Mouse (Mus musculus): ENCODE measurements around the gene Snrpc. TPM values are rescaled to one million over a fixed set of nuclear protein-coding genes. Genes with fewer than 3 reads are reported as not detected.

Gene Snrpc
- polyA plus RNA-seq, 1 experiment, result 318 TPM

DNA sequence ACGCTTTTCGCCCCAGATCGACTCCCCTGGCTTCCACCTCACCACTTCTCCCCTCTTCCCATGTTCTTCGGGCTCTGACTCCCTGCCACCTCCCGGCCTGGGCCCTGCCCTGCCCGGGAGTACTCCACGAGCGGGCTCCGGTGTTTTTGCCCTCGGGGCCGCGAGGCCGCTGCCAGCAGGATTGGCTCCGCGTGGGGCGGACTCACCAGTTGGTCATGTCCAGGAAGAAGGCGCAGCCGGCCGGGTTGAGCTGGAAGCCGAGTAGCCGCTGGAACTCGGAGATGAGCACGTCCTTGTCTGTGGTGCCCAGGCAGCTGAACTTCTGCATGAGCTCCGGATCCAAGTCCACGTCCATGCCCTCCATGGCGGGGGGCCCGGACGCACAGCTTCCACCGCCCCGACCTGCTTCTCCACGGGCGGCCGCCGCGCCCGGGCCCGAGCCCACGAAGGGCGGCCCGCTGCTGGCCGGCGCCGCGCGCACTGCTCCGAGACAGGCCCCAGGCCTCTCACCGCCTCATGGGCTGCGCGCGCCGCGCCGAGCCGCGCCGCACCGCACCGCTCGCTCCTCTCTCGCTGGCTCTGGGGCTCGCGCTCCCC, 17.9 kb upstream of the Snrpc start:
- peaks cover 53% of the 10 kb centered on the region for H3K79me2 ChIP-seq (ENCODE audit: control insufficient read depth, insufficient read depth)
- H3K36me3 ChIP-seq (ENCODE audit: control insufficient read depth, insufficient read depth), result no peaks in the 10 kb centered on the region
- no peak for TF ChIP-seq MYOG (IDR thresholded peaks at IDR 0.05; ENCODE audit: control insufficient read depth, extremely low read depth, insufficient read length)
- no peak for TF ChIP-seq FOSL1 (IDR thresholded peaks at IDR 0.05; ENCODE audit: insufficient read depth, low read length, poor library complexity, severe bottlenecking)
- TF ChIP-seq CTCF (IDR thresholded peaks at IDR 0.05; ENCODE audit: control insufficient read depth, insufficient read depth, insufficient read length), result no peak
- no peak for TF ChIP-seq MYOD1 (IDR thresholded peaks at IDR 0.05; ENCODE audit: control insufficient read depth, insufficient read length, low read depth)
- TF ChIP-seq MAX (IDR thresholded peaks at IDR 0.05), result no peak
- no peak for TF ChIP-seq USF1 (IDR thresholded peaks at IDR 0.05; ENCODE audit: low read depth)
- no peak for TF ChIP-seq CEBPB (IDR thresholded peaks at IDR 0.05; ENCODE audit: low read depth)
- no peaks in the 10 kb centered on the region for H3K27me3 ChIP-seq (ENCODE audit: control insufficient read depth, insufficient read depth, insufficient read length)
- peak overlapping the region; percentile 89 for H3K4me3 ChIP-seq (ENCODE audit: insufficient read depth, poor library complexity, severe bottlenecking)
- peaks cover 49% of the 10 kb centered on the region for H3K79me3 ChIP-seq (ENCODE audit: low read depth)
- peak overlapping the region; percentile 100 for H3ac ChIP-seq (ENCODE audit: control insufficient read depth, insufficient read length, low read depth)

DNA sequence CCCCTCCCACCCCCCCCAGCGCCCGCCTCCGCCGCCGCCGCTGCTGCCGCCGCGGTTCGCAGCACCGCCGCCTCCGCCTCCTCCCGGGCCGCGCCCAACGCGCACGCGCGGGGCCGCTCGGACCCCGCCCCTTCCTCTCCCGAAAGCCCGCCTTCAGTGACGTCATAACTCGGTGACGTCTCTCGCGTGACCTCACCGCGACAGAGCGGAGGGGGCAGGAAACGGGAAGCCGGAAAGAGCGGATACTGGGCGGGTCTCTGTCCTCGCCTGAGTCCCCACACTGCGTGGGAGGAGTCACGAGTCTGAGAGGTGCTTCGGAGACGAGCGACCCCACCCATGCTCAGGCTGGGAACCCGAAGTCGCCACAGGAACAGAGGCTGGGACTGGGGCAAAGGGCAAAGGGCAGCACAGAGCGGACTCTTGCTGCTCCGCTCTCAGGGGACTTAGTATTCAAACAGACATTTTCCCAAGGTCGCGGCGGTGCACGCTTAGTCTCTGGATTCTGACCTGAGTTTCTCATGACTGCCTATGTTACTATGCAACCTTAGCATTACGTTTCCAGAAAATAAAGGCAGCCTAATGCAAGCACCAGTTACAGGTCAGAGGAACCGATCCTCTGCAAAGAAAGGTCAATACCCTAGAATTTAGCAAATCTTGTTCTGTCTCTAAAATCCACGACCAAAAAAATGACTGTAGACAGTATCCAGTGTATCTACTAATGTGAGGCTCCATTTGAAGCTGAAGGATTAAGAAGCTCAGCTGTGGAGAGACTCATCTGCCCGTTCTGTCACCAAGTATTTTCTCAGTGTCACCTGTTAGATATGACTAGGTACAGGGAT, 17.2 kb upstream of the Snrpc start, which contains the start of gene D17Wsu92e:
D17Wsu92e (minus strand) TSS at position 81 of the 839 bp plus-strand sequence.
- H3K4me3 ChIP-seq (ENCODE audit: insufficient read depth, poor library complexity, severe bottlenecking), result peak within 1 kb of the TSS; percentile 89
- H3K79me2 ChIP-seq (ENCODE audit: control insufficient read depth, insufficient read depth), result peaks cover 46% of the 10 kb centered on the region
- peaks cover 42% of the 10 kb centered on the region for H3K79me3 ChIP-seq (ENCODE audit: low read depth)
- H3K27me3 ChIP-seq (ENCODE audit: control insufficient read depth, insufficient read depth, insufficient read length), result no peaks in the 10 kb centered on the region
- no peaks in the 10 kb centered on the region for H3K36me3 ChIP-seq (ENCODE audit: control insufficient read depth, insufficient read depth)
- TF ChIP-seq FOSL1 (IDR thresholded peaks at IDR 0.05; ENCODE audit: insufficient read depth, low read length, poor library complexity, severe bottlenecking) (no peak), MAX (IDR thresholded peaks at IDR 0.05) (no peak), CEBPB (IDR thresholded peaks at IDR 0.05; ENCODE audit: low read depth) (no peak), USF1 (IDR thresholded peaks at IDR 0.05; ENCODE audit: low read depth) (no peak), MYOG (IDR thresholded peaks at IDR 0.05; ENCODE audit: control insufficient read depth, extremely low read depth, insufficient read length) (no peak), MYOD1 (IDR thresholded peaks at IDR 0.05; ENCODE audit: control insufficient read depth, insufficient read length, low read depth) (no peak), CTCF (IDR thresholded peaks at IDR 0.05; ENCODE audit: control insufficient read depth, insufficient read depth, insufficient read length) (no peak)
- peak within 1 kb of the TSS; percentile 100 for H3ac ChIP-seq (ENCODE audit: control insufficient read depth, insufficient read length, low read depth)

DNA sequence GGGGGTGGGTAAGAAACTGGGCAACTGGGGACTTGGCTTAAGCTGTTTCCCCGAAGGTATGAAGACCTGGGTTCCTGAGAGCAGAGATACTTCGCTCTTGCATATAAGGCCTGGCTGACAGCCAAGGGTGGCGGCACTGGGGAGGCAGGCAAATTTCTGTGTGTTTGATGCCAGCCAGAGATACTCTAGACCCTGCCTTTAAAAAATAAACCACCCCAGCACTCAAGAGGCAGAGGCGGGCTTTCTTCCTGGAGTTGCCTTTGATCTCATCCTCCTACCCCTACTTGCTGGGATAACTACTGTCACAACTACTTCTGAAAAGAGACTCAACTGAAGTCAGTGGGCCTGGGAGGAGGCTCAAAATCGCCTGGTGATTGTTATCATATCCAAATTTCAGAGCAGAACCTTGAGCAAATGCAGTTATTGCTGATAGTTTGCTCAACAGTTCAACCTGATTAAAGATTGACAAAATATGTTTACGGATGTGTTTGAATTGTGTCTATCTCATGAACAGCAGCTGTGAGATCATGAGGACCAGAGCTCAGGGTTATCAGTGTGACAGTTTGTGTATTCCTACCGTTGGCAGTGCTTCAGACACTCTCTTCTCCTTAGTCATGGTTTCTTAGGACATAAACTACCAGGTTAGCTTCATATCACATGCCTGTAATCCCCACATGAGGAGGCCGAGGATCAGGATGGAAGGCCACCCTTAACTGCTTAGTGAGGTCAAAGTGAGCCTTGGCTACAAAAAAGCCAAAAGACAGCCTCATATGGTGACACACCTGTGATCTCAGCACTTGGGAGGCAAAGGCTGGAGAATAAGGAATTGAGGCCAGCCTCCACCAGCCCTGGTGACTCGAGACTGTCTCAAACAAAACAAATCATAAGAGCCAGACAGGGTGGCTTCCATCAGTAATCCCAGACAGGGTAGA, 16.3 kb upstream of the Snrpc start:
- TF ChIP-seq MYOG (IDR thresholded peaks at IDR 0.05; ENCODE audit: control insufficient read depth, extremely low read depth, insufficient read length), result no peak
- no peak for TF ChIP-seq MYOD1 (IDR thresholded peaks at IDR 0.05; ENCODE audit: control insufficient read depth, insufficient read length, low read depth)
- TF ChIP-seq MAX (IDR thresholded peaks at IDR 0.05), result no peak
- TF ChIP-seq CEBPB (IDR thresholded peaks at IDR 0.05; ENCODE audit: low read depth), result no peak
- no peak overlapping the region for H3K4me3 ChIP-seq (ENCODE audit: insufficient read depth, poor library complexity, severe bottlenecking)
- H3K79me2 ChIP-seq (ENCODE audit: control insufficient read depth, insufficient read depth), result peaks cover 37% of the 10 kb centered on the region
- H3K36me3 ChIP-seq (ENCODE audit: control insufficient read depth, insufficient read depth), result no peaks in the 10 kb centered on the region
- no peak overlapping the region for H3ac ChIP-seq (ENCODE audit: control insufficient read depth, insufficient read length, low read depth)
- H3K27me3 ChIP-seq (ENCODE audit: control insufficient read depth, insufficient read depth, insufficient read length), result no peaks in the 10 kb centered on the region
- H3K79me3 ChIP-seq (ENCODE audit: low read depth), result peaks cover 36% of the 10 kb centered on the region

DNA sequence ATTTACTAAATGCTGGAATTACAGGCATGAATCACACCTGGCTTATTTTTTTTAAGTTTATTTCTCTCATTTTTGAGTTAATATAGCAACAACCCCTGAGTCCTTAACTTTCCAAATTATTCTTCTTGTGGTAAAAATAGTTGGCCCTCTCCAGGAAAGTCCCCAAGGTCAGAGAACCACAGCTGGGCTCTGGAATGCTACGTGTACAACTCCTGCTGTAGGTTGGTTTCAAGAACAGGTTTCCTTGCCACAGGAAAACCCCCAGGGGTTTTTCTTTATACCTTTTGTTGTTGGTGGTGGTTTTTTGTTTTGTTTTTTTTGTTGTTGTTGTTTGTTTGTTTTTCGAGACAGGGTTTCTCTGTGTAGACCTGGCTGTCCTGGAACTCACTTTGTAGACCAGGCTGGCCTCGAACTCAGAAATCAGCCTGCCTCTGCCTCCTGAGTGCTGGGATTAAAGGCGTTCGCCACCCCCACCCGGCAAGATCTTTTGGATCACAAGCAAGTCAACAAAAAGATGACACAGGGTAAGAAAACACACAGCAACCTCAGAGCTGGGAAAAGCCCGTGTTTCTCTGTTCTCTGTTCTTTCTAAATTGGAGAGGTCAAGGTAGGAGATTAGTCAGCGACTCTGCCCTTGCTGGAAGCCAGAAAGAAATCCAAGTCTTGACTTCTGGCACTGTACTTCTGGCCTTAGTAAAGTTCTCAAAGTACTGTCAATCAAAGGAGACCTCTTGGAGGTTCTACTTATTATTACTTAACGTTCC, 14.6 kb upstream of the Snrpc start:
- no peak for TF ChIP-seq CEBPB (IDR thresholded peaks at IDR 0.05; ENCODE audit: low read depth)
- no peak for TF ChIP-seq MAX (IDR thresholded peaks at IDR 0.05)
- no peak for TF ChIP-seq USF1 (IDR thresholded peaks at IDR 0.05; ENCODE audit: low read depth)
- no peak for TF ChIP-seq CTCF (IDR thresholded peaks at IDR 0.05; ENCODE audit: control insufficient read depth, insufficient read depth, insufficient read length)
- TF ChIP-seq FOSL1 (IDR thresholded peaks at IDR 0.05; ENCODE audit: insufficient read depth, low read length, poor library complexity, severe bottlenecking), result no peak
- no peak for TF ChIP-seq MYOG (IDR thresholded peaks at IDR 0.05; ENCODE audit: control insufficient read depth, extremely low read depth, insufficient read length)
- no peak for TF ChIP-seq MYOD1 (IDR thresholded peaks at IDR 0.05; ENCODE audit: control insufficient read depth, insufficient read length, low read depth)
- Histone ChIP-seq H3K4me3 (ENCODE audit: insufficient read depth, poor library complexity, severe bottlenecking) (no peak overlapping the region), H3K79me3 (ENCODE audit: low read depth) (peaks cover 20% of the 10 kb centered on the region), H3K79me2 (ENCODE audit: control insufficient read depth, insufficient read depth) (peaks cover 20% of the 10 kb centered on the region), H3K36me3 (ENCODE audit: control insufficient read depth, insufficient read depth) (no peaks in the 10 kb centered on the region), H3K27me3 (ENCODE audit: control insufficient read depth, insufficient read depth, insufficient read length) (no peaks in the 10 kb centered on the region), H3ac (ENCODE audit: control insufficient read depth, insufficient read length, low read depth) (no peak overlapping the region)

DNA sequence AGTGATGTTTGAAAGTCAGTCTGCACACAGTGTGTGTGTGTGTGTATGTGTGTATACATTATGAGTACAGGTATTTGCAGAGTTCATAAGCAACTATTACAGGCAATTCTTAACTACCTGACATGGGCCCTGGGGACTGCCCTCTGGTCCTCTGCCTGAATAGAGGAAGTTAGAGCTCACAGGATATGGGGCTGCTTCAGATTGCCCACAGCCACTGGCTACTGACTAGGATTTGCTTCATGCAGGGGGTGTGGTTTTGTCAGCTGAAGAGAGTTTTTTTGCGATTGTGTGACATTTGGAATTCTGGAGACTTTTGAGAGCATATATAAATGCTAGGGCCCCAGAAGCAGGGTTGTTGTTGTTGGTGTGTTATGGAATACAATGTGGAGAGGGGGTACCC, 13.0 kb upstream of the Snrpc start:
- H3K36me3 ChIP-seq (ENCODE audit: control insufficient read depth, insufficient read depth), result no peaks in the 10 kb centered on the region
- TF ChIP-seq MYOD1 (IDR thresholded peaks at IDR 0.05; ENCODE audit: control insufficient read depth, insufficient read length, low read depth) (no peak), USF1 (IDR thresholded peaks at IDR 0.05; ENCODE audit: low read depth) (no peak), CEBPB (IDR thresholded peaks at IDR 0.05; ENCODE audit: low read depth) (no peak), MAX (IDR thresholded peaks at IDR 0.05) (no peak), MYOG (IDR thresholded peaks at IDR 0.05; ENCODE audit: control insufficient read depth, extremely low read depth, insufficient read length) (no peak), FOSL1 (IDR thresholded peaks at IDR 0.05; ENCODE audit: insufficient read depth, low read length, poor library complexity, severe bottlenecking) (no peak), CTCF (IDR thresholded peaks at IDR 0.05; ENCODE audit: control insufficient read depth, insufficient read depth, insufficient read length) (no peak)

More for the DNA sequence above, 13.0 kb upstream of the Snrpc start:
- no peak overlapping the region for H3K4me3 ChIP-seq (ENCODE audit: insufficient read depth, poor library complexity, severe bottlenecking)
- peaks cover 4% of the 10 kb centered on the region for H3K79me2 ChIP-seq (ENCODE audit: control insufficient read depth, insufficient read depth)
- H3ac ChIP-seq (ENCODE audit: control insufficient read depth, insufficient read length, low read depth), result peak overlapping the region; percentile 3
- H3K27me3 ChIP-seq (ENCODE audit: control insufficient read depth, insufficient read depth, insufficient read length), result peaks cover 3% of the 10 kb centered on the region
- H3K79me3 ChIP-seq (ENCODE audit: low read depth), result peaks cover 3% of the 10 kb centered on the region
